Mouse (Mus musculus): Measurements from ENCODE around the gene BC048403.
"Not testable (repeated sequence)": the region's sequence is repeated elsewhere in the genome, so short reads cannot be mapped to it uniquely, and the experiment has no call there.

The BC048403 gene

DNA sequence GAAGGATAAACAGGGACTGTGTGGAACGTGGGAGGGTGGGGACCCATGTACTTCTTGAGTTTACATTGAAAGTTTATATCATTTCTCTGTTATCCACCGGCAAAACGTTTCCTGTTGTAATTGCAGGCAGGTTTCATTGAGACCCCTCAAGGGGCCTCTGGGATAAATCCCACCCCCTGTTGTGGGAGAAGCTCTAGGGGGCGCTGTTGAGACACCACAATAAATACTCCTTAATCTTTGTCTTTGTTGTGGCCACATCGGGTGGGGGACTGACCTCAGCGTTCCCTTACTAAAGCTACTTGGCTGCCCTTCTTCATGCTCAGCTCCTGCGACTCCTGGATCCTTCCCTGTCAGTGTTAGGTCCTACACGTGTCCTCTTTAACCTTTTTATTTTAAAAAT, 19.4 kb downstream of the BC048403 start:
- peak; percentile 8 for DNase-seq

DNA sequence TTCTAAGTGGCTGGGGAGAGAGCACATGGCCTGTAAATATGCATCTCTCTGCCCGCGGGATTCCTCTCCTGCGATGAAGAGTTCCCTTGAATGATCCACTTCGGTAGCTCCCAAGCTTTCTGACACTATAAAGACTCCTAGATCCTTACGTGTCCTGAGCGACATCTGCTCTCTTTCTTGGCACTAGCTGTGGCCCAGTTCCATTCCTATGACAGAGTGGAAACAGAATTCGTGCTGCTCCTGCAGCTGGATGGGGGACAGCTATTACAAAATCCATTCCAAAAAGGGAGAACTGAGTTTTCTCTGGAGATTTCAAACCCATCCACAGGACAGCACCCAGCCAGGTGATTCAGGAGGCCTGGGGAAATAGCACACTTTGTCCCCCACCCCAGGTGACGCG, 22.4 kb downstream of the BC048403 start:
- DNase-seq = no peak

DNA sequence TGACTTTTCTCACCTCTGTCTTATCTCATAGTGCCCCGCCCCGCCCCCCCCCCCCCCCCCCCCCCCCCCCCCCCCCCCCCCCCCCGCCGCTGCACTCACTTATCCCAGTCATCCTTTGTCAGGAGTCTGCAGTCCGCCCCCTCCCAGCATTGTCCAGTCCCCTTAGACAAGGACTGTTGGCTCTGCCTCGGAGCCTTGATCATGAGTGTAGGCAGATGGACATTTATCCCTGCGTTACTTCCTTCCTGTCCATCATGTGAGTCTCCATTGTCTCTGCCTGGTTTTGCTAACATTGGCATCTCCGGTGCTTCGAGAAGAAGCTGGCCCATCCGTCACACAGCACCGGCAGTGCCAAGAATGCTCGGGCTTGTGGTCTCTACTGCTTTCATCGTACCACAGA, 23.5 kb downstream of the BC048403 start:
- peak; percentile 16 for DNase-seq

DNA sequence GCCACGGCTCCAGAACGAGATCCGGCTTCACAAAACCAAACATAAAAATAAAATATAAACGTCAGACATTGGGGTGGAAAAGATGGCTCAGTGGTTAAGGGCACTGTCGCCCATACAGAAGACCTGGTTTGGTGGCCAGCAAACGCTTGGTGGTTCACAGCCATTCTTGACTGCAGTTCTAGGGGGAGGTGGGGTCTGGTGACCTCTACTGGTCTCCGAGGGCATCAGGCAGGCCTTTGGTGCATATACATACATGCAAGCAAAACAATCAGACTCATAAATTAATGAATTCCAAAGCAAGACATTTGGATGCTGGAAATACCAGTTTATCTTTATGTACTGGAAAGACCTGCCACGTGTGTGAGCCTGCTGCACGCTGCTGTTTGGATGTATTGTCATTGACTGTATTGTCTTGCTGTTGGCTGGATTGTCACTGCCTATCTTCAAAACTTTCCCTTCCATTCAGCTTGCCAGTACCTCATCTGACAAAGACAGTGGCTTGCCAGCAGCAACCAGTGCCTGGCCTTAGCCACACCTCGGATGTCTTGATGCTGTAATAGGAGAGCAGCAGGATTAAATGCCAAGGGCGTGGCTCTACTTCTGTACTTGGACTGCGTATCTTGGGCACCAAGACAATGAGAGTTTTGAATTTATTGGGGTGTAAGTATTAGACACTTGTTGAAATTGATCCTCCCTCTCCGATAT, 24.9 kb downstream of the BC048403 start:
- DNase-seq = peak; percentile 8

DNA sequence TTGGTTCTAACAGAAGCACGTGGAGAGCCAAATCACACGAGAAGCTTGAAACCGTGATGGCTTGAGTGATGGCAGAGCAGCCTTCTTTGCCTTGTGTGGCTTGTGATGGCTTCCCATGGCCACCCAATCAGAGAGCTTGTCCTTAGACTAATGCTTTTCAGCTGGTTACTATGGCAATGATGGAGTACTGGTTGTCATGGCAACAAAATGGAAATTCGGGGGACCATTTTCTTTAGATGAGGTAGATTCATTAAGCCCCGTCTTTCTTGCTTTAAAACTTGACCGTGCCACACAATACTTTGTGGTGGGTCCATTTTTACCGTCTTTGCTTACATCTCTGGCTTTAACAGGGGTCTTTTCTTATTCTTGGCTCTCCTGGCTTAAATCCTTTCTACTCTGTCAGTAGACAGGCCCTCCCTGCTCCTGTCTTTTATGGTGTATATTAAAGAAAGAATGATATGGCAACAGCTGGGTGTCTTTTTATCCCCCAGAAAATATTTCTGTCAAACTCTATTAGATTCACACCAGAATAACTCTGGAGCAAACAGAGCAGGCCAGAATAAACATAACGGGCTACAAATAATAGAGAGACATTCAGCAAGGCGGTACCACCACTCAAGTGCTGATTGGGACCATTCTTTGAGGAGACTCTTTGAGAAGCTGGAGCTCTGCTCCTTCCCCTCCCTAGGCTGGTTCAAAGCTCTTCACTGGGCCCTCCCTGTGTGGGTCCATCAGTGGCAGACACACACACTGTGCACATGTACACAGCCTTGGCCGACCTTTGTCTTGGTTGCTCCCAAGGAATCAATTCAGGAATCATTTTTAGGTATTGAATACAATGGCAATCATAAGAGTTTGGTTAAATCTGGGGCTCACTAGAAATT, 25.7 kb downstream of the BC048403 start:
- no peak for DNase-seq

DNA sequence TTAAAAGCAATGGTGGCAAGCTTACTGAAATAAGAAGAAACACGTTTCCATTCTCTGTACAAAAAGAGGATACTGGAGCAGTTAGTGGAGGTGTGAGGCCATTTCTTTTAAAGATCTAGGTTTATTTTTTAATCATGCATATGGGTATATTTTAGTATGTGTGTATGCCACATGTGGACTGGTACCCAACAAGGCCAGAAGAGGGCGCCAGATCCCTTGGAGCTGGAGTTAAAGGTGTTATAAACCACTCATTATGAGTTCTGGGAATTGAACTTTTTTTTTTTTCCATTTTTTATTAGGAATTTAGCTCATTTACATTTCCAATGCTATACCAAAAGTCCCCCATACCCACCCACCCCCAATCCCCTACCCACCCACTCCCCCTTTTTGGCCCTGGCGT, 27.6 kb downstream of the BC048403 start:
- not testable (repeated sequence) for DNase-seq

DNA sequence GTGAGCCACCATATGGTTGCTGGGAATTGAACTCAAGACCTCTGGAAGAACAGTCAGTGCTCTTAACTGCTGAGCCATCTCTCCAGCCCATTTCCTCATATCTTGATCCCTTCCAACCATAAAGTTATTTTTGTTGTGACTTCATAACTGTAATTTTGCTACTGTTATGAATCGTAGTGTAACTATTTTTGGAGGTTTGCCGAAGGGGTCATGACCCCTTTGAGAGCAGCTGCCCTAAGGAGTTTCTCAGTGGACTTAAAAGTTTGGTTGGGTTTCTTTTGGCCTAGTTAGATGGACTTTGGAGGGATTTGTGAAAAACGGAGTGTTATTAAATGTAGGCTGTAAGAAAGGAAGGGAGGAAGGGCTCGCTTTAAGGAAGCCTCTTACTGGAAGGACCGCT, 30.0 kb downstream of the BC048403 start:
- DNase-seq = no peak

DNA sequence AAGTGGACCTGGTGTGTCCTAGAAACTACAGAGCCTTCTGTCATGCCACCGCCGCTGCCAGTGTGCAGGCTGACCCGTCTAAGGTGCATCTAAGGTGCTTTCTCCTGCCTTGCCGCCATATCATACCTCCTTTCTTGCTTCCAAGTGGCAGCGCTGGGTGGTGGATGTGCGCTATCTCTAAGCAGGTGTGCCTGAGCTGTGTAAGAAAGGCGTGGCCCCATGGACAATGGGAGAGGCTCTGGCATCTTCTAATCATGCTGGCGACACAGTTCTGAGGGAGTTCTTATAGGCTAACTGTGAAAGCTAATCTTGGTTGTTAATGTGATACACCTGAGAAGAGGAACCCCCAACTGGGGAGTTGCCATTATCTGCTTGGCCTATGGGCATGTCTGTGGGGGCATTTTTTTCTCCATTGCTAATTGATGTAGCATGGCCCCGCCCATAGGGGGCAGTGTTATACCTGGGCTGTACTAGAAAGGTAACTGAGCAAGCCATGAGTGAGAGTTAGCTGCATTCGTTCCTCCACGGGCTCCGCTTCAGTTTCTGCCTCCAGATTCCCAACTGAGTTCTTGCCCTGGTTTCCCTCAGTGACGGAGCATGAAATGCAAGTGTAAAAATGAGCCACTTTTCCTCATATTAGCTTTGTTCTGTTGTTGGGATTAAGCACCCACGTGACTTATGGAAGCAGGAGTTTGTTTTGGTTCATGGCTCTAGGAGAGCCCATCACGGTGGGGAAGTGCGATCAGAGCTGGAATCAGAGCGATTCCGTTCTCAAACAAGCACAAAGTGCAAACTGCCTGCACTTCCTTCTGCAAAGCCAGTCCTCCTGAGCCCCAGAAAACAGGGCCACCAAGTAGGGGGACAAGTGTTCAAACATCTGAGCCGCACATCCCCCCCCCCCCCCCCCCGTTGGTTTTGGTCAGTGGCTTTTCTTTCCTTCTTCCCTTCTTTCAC, 31.2 kb downstream of the BC048403 start:
- peak; percentile 46 for DNase-seq

DNA sequence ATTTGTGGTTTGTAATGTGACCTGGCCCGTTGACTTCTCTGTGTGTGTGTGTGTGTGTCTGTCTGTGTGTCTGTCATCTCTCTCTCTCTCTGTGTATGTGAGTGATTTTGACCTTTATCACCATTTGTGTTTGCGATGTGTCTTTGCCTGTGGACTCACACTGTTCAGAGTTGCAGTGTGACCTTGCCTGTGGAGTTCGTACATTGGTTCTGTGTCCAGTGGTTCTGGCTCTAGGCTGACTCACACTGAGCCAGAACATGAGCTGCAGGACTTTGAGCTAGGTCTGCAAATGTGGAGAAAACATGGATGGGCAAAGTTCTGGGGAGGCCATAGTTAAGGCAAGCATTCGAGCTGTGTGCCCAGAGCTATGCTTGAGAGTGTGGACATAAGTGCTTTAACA, 34.1 kb downstream of the BC048403 start:
- DNase-seq = no peak

DNA sequence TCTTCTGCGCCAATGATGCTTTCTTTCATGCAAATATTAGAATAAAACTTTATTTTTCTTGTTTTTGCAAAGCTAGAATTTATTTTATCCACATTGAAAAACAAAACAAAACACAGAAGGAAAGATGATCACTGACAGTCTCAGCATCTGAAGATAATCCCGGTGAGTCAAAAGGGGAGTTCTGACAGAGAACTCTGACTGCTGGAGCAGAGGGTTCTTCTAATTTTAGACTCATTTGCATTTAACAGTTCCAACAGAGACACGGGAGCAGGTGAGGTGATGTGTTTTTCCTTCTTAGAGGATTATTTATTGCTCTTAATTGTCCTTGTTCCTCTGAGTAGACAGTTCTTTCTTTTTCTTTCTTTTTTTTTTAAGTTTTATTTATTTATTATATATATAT, 36.3 kb downstream of the BC048403 start:
- no peak for DNase-seq

DNA sequence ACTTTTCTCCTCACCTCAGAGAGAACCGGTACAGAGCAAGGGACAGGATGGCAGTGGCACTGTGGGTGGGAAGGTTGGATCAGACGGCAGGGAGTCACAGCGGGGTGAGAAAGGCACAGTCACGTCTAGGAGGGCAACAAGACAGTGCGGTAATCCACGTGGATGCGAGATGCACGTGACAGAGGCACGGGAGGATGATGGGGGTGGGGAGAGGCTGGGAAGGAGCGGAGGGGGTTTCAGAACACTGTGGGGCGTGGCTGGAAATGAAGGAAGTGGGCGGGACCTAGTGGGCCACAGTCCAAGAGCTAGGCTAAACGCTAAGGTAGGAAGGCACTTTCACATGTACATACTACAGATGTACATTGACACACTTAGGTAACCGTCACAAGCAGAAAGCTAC, 41.4 kb downstream of the BC048403 start:
- DNase-seq = peak; percentile 35

DNA sequence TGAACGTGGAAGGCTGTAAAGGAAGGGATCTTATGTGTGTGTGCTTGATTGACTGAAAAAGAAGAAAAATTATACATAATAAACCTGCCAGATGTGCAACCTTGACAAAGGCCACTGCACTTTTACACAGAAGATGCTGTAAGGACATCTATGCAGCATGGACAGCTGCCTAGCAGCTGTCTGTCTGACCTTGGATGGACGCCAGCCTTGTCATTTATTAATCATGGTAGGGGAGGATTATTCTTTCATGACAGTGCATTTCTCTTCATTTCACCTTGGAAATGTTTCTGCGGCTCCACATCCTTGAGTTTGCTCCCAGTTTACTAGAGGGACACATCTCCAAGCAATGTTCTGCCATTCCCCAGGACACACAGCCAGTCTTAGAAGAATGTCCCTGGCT, 48.8 kb downstream of the BC048403 start:
- no peak for DNase-seq

DNA sequence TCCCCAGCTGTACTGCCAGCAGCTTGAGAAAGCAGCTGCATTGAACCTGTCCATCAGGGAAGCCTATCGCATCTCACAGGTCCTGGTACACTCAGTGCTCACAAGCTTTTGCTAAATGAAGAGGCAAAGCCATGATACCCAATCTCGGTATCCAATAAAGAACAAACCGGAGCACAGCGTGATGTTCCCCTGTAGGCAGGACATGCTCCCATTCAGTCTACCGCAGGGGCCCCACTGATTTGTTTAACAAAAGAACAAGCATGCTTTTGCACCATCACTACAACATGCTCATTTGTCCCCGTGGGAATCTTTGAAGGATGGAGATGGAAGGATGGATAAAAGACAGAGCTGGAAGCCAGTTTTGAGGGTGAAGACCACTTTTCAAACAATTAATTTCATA, 50.3 kb downstream of the BC048403 start:
- no peak for DNase-seq

DNA sequence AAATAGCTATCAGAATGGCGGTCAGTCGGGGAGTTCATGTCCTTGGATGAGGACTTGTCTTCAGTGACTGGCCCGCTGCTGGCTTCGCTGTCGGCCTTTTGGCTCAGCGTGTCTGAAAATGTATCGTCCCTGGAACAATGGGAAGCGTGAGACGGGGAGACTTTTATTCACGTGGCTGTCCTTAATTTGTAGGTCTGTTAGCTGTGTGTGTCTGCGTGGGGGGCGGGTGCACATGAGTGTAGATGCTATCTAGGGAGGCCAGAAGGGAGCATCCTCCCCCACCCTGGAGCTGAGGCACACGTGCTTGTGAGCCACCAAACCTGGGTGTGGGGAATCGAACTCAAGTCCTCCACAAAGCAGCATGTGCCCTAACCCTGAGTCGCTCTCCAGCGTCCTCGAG, 52.9 kb downstream of the BC048403 start:
- DNase-seq = no peak

DNA sequence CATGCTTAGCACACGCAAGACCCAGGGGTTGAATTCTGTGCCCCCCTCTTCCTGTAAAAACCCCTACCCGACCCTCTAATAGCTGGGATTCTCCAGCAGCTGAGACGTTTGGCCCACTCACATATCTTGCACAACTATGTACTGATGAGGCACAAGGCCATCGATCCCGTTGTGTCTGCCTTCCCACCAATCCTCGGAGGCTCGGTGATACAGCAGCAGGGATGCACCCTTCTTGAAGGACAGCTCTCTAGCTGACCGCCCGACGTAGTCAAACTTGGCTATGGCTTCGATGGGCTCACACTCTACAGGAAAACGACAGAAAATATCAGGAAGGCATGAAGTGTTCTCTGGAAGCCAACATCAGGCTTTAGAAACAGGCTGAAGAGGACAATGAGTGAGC, 54.7 kb downstream of the BC048403 start:
- no peak for DNase-seq

DNA sequence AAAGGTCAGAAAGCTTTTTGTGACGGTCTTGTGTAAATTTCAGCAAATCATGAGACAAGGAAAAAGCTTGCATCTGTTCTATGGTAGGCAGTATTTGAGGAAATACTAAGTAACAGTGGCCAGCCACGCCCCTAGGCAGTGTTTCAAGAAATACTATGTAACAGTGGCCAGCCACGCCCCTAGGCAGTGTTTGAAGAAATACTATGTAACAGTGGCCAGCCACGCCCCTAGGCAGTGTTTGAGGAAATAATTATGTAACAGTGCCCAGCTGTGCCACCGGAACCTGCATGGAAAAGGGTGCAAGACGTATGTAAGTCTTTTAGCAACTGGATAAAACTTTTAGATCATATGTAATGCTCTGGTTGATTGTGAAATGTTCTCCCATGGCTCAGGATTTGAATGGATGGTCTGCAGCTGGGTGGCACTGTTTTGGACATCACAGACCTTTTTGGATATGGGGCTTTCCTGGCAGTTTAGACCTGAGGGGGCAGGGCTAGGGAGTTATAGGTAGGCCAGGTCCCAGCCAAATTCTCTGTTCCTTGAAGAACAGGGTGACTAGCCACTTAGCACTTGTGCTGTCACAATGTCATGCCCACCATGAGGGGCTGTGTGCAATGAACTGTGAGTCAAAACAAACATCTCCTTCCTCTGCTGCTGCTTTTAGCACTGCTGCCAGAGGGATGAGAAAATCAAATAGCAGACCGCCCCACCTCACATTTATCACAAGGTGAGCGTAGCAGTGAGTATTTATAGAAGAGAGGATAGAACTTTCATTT, 56.5 kb downstream of the BC048403 start:
- DNase-seq = peak; percentile 69

DNA sequence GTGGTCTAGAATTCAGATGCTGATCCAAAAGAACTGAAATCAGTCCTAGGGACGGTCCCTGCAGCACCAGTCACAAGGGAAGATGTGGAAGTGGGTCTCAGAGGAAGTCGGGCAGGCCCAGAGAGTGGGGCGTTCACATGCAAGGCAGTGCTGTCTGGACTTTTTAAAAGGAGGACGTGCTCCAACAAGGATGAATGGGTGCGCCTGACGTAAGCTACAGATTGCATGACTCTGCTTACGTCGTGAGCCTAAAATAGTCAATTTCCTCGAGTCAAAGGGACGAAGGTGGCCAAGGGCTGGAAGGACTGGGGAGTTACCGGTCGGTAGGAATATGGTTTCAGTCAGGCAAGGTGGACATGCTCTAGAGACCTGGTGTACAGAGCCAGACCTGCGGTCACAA, 60.3 kb downstream of the BC048403 start:
- no peak for DNase-seq

Data from lung, postnatal 14 days (tissue).